Mouse (Mus musculus) heart, adult 2 months (tissue): ENCODE results near the gene Mtx1.

ENCODE experiments used
- EP300 ChIP-seq: fragments of 200-500 bp; IDR thresholded peaks from 2 replicates; pipeline ENCODE4 v1.6.1; 2011; ENCODE audit warnings: low read depth, low read length, control low read depth; ENCODE audit not compliant: insufficient read depth
- POLR2A ChIP-seq: fragments of 200-500 bp; IDR thresholded peaks from 2 replicates; pipeline ENCODE4 v1.6.1; 2011; ENCODE audit warnings: mild to moderate bottlenecking, low read depth, low read length, control low read depth; ENCODE audit not compliant: insufficient read depth

DNA sequence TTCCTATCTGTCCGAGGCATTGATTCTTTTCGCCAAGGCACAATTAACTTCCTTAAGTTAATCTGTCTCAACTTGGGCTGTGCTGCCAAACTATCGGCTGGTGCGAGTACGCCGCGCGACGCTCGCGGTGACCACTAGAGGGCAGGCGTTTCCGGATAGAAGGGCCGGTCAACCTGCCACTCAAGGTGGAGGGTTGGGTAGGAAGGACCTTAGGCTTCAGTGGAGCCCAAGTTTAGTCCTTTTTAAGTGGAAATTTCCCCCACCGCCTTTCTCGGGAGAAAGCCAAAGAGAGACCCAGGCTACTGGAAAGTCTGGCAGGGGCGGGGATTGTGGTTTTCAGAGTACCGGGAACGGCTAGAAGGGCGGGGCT lies 1.3 kb upstream of the Mtx1 start:
- no peak for TF ChIP-seq EP300
- TF ChIP-seq POLR2A: peak; percentile 63; the same call in 1 of the 2 replicates
